Mouse (Mus musculus) hematopoietic multipotent progenitor cell, adult 10-12 weeks (in vitro differentiated cells): ENCODE measurements around the gene Ikzf1. TPM values are rescaled to one million over a fixed set of nuclear protein-coding genes. Genes with fewer than 3 reads are reported as not detected.

Experiments used
- polyA plus RNA-seq: library from polyadenylated mRNA; stranded (reverse); fragments of >175 nt; gene quantifications from 2 replicates; pipeline ENCODE4 v1.2.3, GENCODE M21; 2012; ENCODE audit warnings: low replicate concordance

The Ikzf1 gene
- 435 and 1,006 TPM in 2 replicates for polyA plus RNA-seq

GRCm38 (mm10) chr11:11684930-11685852 is at the start of gene Ikzf1:
Ikzf1 (plus strand) TSS chr11:11685003.

GRCm38 (mm10) chr11:11808820-11809403 is 124.1 kb downstream of the Ikzf1 start, which contains the start of gene Fignl1:
Fignl1 (minus strand) TSS chr11:11808962.

Other genes with a start within 250 kb of the Ikzf1 start
- gene Spata48, start 222.9 kb upstream of the Ikzf1 start, polyA plus RNA-seq, result 5.1 and 8.3 TPM in 2 replicates
- gene Zpbp, start 222.6 kb upstream of the Ikzf1 start, polyA plus RNA-seq, result 0.16 and 0.39 TPM in 2 replicates
- gene 4930512M02Rik, start 57.2 kb upstream of the Ikzf1 start, polyA plus RNA-seq, result not detected in 2 replicates
- 0.04 and 0.73 TPM in 2 replicates for gene Fignl1, start 124.0 kb downstream of the Ikzf1 start, polyA plus RNA-seq
- 0.79 TPM in 1 of 2 replicates, not detected in the other for gene Ddc, start 213.1 kb downstream of the Ikzf1 start, polyA plus RNA-seq